In the genomic region with DNA sequence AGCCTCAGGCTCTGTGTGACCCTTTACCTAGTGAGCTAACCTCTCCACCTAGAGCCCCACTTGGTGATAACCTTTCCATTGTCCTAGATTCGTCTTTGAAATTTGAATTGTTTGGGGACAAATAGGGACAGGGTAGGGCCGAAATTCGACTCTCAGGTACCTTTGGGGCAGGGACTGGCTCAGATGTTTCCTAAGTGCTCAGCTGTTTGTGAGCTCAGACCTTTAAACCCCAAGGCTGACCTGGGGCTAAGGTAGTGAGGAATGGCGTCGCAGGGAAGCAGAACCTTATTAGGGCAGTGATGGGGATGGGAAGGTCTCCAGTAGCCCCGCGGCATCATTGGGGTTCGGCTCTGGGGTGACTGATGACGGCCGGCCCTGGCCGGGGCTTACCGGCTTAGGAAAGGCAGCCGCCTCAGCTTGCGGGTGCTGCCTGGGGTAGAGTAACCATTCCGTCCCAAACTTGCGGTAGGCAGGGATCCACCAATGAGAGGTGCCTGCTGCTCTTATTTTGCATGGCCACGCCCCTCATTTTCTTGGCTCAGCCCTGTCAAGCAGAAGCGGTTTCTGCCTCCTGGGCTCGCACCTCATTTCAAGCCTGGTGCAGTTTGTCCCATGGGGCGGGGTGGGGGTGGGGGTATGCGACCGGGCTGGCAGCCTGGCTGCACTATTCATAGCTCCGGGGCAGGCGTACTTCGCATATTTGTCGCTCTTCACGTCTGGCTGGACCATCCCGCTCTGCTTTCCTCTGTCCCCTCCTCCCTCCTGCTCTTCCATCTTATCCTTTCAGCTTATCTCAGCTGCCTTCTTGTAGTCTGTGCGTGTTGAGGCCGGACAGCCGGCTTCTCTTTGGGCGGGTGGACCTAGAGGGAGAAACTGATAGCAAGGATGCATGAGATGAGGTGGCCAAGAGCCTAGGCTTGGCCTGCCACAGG, we compare ENCODE assay signal across 8 mouse cellular contexts. TPM values are rescaled to one million over a fixed set of nuclear protein-coding genes. Genes with fewer than 3 reads are reported as not detected.
DNase-seq lines count a peak whose midpoint lies in the region; ATAC-seq and TF ChIP-seq lines count a peak whose summit lies in the region.

No protein-coding gene starts in this region.

- no peaks in the 10 kb centered on the region for H3K9me3 ChIP-seq in intestine, embryonic 16.5 days (ENCODE audit: control insufficient read depth, low read length)
- no peaks in the 10 kb centered on the region for H3K9me3 ChIP-seq in midbrain, postnatal 0 days (ENCODE audit: low read length)
- H3K9me3 ChIP-seq in stomach, embryonic 16.5 days (replicated peaks; ENCODE audit: control insufficient read depth, low read length) = no peaks in the 10 kb centered on the region

- DNase-seq in A20 (ENCODE audit: low read depth, low spot score) = peak; percentile 95
- DNase-seq in adipocyte (ENCODE audit: low spot score) = peak; percentile 86
- peak; percentile 91 for DNase-seq in embryo, embryonic 10.5 days (ENCODE audit: low spot score)
- DNase-seq in heart, adult 11 months = peak; percentile 99
- DNase-seq in liver, adult 2 months (ENCODE audit: extremely low read depth, low read depth, low spot score) = peak; percentile 92
- DNase-seq in midbrain, postnatal 0 days (ENCODE audit: low spot score) = peak; percentile 71

- peak overlapping the region; percentile 66 for H3K27ac ChIP-seq in intestine, embryonic 16.5 days (ENCODE audit: low read length)
- H3K27ac ChIP-seq in liver, adult 2 months (replicated peaks; ENCODE audit: insufficient read depth, low read depth, low read length) = peak overlapping the region; percentile 94
- 0 out of 2 replicates have a peak overlapping the region, but pooled peaks have one; percentile 38 for H3K27ac ChIP-seq in midbrain, postnatal 0 days (ENCODE audit: low read depth, low read length)
- H3K27ac ChIP-seq in stomach, embryonic 16.5 days (ENCODE audit: low read length) = peak overlapping the region; percentile 62

- H3K4me1 ChIP-seq in intestine, embryonic 16.5 days (ENCODE audit: control insufficient read depth, insufficient read depth, low read length) = peaks cover 25% of the 10 kb centered on the region
- H3K4me1 ChIP-seq in liver, adult 2 months (ENCODE audit: control insufficient read depth, insufficient read depth, low read length) = peaks cover 8% of the 10 kb centered on the region
- peaks cover 9% of the 10 kb centered on the region; the same call in 1 of the 2 replicates for H3K4me1 ChIP-seq in midbrain, postnatal 0 days (ENCODE audit: insufficient read depth, low read length)
- H3K4me1 ChIP-seq in stomach, embryonic 16.5 days (ENCODE audit: control insufficient read depth, insufficient read depth, low read length) = peaks cover 31% of the 10 kb centered on the region

- peak; percentile 88 for ATAC-seq in intestine, embryonic 16.5 days
- ATAC-seq in midbrain, postnatal 0 days (ENCODE audit: low FRiP score) = peak; percentile 70; the same call in 1 of the 2 replicates
- ATAC-seq in stomach, embryonic 16.5 days (ENCODE audit: insufficient read depth, low FRiP score) = peak; percentile 84

- no peaks in the 10 kb centered on the region for H3K36me3 ChIP-seq in intestine, embryonic 16.5 days (ENCODE audit: control insufficient read depth, insufficient read depth, low read length)
- no peaks in the 10 kb centered on the region for H3K36me3 ChIP-seq in liver, adult 2 months (ENCODE audit: control insufficient read depth, insufficient read depth, low read length)
- no peaks in the 10 kb centered on the region for H3K36me3 ChIP-seq in midbrain, postnatal 0 days (ENCODE audit: insufficient read depth, low read length)
- no peaks in the 10 kb centered on the region for H3K36me3 ChIP-seq in stomach, embryonic 16.5 days (ENCODE audit: control insufficient read depth, insufficient read depth, low read length)

- no peak for TF ChIP-seq CTCF in liver, adult 2 months (IDR thresholded peaks at IDR 0.05; ENCODE audit: low read depth, low read length)
- TF ChIP-seq CTCF in midbrain, postnatal 0 days (IDR thresholded peaks at IDR 0.05) = no peak

- peak overlapping the region; percentile 53; the same call in 1 of the 2 replicates for H3K9ac ChIP-seq in intestine, embryonic 16.5 days (ENCODE audit: low read depth, low read length)
- H3K9ac ChIP-seq in liver, adult 2 months (ENCODE audit: low read depth, low read length) = peak overlapping the region; percentile 59
- peak overlapping the region; percentile 60 for H3K9ac ChIP-seq in midbrain, postnatal 0 days (replicated peaks; ENCODE audit: low read length, poor library complexity, severe bottlenecking)
- H3K9ac ChIP-seq in stomach, embryonic 16.5 days (ENCODE audit: low read length) = peak overlapping the region; percentile 52

- H3K27me3 ChIP-seq in intestine, embryonic 16.5 days (replicated peaks; ENCODE audit: control insufficient read depth, insufficient read depth, low read length) = no peaks in the 10 kb centered on the region
- no peaks in the 10 kb centered on the region for H3K27me3 ChIP-seq in liver, adult 2 months (ENCODE audit: control insufficient read depth, insufficient read depth, low read length)
- no peaks in the 10 kb centered on the region for H3K27me3 ChIP-seq in midbrain, postnatal 0 days (ENCODE audit: insufficient read depth, low read length)
- no peaks in the 10 kb centered on the region for H3K27me3 ChIP-seq in stomach, embryonic 16.5 days (ENCODE audit: control insufficient read depth, insufficient read depth, low read length)

- 2% methylated on average over 32 of the region's 32 CpGs for WGBS in intestine, embryonic 16.5 days
- 2% methylated on average over 32 of the region's 32 CpGs for WGBS in liver, adult 2 months
- 2% methylated on average over 32 of the region's 32 CpGs for WGBS in midbrain, postnatal 0 days
- WGBS in stomach, embryonic 16.5 days = 2% methylated on average over 32 of the region's 32 CpGs

- peak; percentile 49; the same call in 1 of the 2 replicates for TF ChIP-seq POLR2A in liver, adult 2 months (IDR thresholded peaks at IDR 0.05; ENCODE audit: extremely low read depth, insufficient read depth, low read length)

- H3K4me3 ChIP-seq in intestine, embryonic 16.5 days (ENCODE audit: low read length) = peak overlapping the region; percentile 38
- peak overlapping the region; percentile 52 for H3K4me3 ChIP-seq in liver, adult 2 months (ENCODE audit: insufficient read depth, low read depth, low read length)
- H3K4me3 ChIP-seq in midbrain, postnatal 0 days (ENCODE audit: low read depth, low read length) = peak overlapping the region; percentile 31
- H3K4me3 ChIP-seq in stomach, embryonic 16.5 days (replicated peaks; ENCODE audit: low read length) = peak overlapping the region; percentile 41

- H3K79me2 ChIP-seq in liver, adult 2 months (ENCODE audit: control insufficient read depth, insufficient read depth, low read length) = peaks cover 5% of the 10 kb centered on the region; the same call in 1 of the 2 replicates

- peak overlapping the region; percentile 71 for H3K4me2 ChIP-seq in intestine, embryonic 16.5 days (ENCODE audit: low read depth, low read length)
- H3K4me2 ChIP-seq in midbrain, postnatal 0 days (ENCODE audit: low read depth, low read length, poor library complexity, severe bottlenecking) = peak overlapping the region; percentile 61
- H3K4me2 ChIP-seq in stomach, embryonic 16.5 days (ENCODE audit: low read depth, low read length) = peak overlapping the region; percentile 71

RNA-seq across cellular contexts. Expression of a gene that starts 12.7 kb away (rescaled TPM):
- 2.7 and 3.0 TPM in 2 replicates for polyA plus RNA-seq in intestine, embryonic 16.5 days (2015; fragmentation: Nextera tagmentation; extraction: Ambion mirVana)
- 2.8 and 4.5 TPM in 2 replicates for total RNA-seq in liver, adult 2 months (2014; rRNA removed)
- 11.3 and 13.6 TPM in 2 replicates for polyA plus RNA-seq in liver, adult 2 months (2012; rRNA removed)
- total RNA-seq in midbrain, postnatal 0 days (2014; rRNA removed) = 80.2 and 80.9 TPM in 2 replicates
- polyA plus RNA-seq in midbrain, postnatal 0 days (2015; fragmentation: Nextera tagmentation; extraction: Ambion mirVana) = 9.2 and 9.6 TPM in 2 replicates
- 4.4 and 4.8 TPM in 2 replicates for polyA plus RNA-seq in stomach, embryonic 16.5 days (2015; fragmentation: Nextera tagmentation; extraction: Ambion mirVana)

Comparison
In these comparisons a context has a peak if more than half of its experiments do, and no peak if none do; other contexts are left out.
1. Peak in every context shown above with its lines: DNase-seq, ATAC-seq, H3K4me3 ChIP-seq and H3K27ac ChIP-seq.
2. H3K27ac ChIP-seq: peak in every context shown above with its lines; median percentile 94 in liver, adult 2 months; 66 in intestine, embryonic 16.5 days; 62 in stomach, embryonic 16.5 days; 38 in midbrain, postnatal 0 days.